ENCODE assay signal across 8 mouse cellular contexts in the genomic region with DNA sequence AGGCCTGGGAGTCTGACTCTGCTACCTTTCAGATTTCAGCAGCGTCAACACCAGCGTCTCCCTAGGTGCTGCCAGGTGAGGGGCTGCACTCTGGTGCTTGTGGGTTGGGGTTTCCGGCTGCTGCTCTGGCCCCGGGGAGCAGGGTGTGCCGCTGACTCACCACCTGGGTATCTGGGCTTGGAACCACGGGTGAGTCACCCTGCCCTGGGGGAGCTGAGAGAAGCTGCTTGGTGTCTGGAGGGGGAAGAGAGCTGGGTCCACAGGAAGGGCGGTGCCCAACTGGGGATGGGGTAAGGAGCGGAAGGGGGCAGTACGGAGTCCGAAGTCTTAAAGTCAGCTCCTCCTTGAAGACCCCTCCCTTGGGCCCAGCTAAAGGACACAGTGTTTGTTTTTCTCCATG. TPM values are rescaled to one million over a fixed set of nuclear protein-coding genes. Genes with fewer than 3 reads are reported as not detected.
A peak's percentile ranks its signal among the peaks of the same experiment; 100 is the strongest.
DNase-seq lines count a peak whose midpoint lies in the region.

No protein-coding gene starts in this region.

- peak; percentile 57 for DNase-seq in right cerebral cortex, adult 18-20 months
- no peak for DNase-seq in right cerebral cortex, adult 2 months (ENCODE audit: low spot score in 2 of 2)
- DNase-seq in gastrocnemius, adult 18-20 months (ENCODE audit: low spot score): peak; percentile 87
- peak; percentile 17 for DNase-seq in kidney, adult 18-20 months
- peak; percentile 87 for DNase-seq in lung, postnatal 36 days
- DNase-seq in testis, postnatal 14 days (ENCODE audit: low spot score): peak; percentile 64
- DNase-seq in layer of hippocampus, adult 18-20 months (ENCODE audit: low spot score in 2 of 2): no peak
- DNase-seq in left cerebral cortex, postnatal 14 days (ENCODE audit: low spot score in 2 of 2): no peak

- intact Hi-C loops in left cerebral cortex, postnatal 14 days (cut with DNase I): loop anchor here (2.0 kb wide), 2 partner anchors 26 to 66 kb away; a partner anchor contains a TSS

RNA-seq across cellular contexts. Expression of a gene that starts 3.1 kb away (rescaled TPM):
- total RNA-seq in gastrocnemius, adult 18-20 months (2021): not detected
- not detected for total RNA-seq in layer of hippocampus, adult 18-20 months (2021)
- total RNA-seq in left cerebral cortex, postnatal 14 days (2021): not detected

RNA-seq across cellular contexts. Expression of a gene that starts 14.8 kb away (rescaled TPM):
- not detected for total RNA-seq in gastrocnemius, adult 18-20 months (2021)
- total RNA-seq in layer of hippocampus, adult 18-20 months (2021): 1 to 10 TPM in 1 of 2 experiments, not detected in 1; 1.4 TPM
- total RNA-seq in left cerebral cortex, postnatal 14 days (2021): not detected

RNA-seq across cellular contexts. Expression of a gene that starts 16.7 kb away (rescaled TPM):
- total RNA-seq in gastrocnemius, adult 18-20 months (2021): 10 to 100 TPM; 10.1 to 17.7 TPM
- 1 to 10 TPM; 2.9 to 5.3 TPM for total RNA-seq in layer of hippocampus, adult 18-20 months (2021)
- total RNA-seq in left cerebral cortex, postnatal 14 days (2021): 1 to 10 TPM; 6.8 to 7.0 TPM

RNA-seq across cellular contexts. Expression of a gene that starts 21.4 kb away (rescaled TPM):
- total RNA-seq in gastrocnemius, adult 18-20 months (2021): 1 to 10 TPM in 1 of 2 experiments, not detected in 1; 2.5 TPM
- total RNA-seq in layer of hippocampus, adult 18-20 months (2021): 1 to 10 TPM in 1 of 2 experiments, not detected in 1; 1.5 TPM
- not detected for total RNA-seq in left cerebral cortex, postnatal 14 days (2021)

RNA-seq across cellular contexts. Expression of a gene that starts 25.8 kb away (rescaled TPM):
- 100 to 1,000 TPM in 1 of 2 experiments, 10 to 100 TPM in 1; 63.5 to 106 TPM for total RNA-seq in gastrocnemius, adult 18-20 months (2021)
- 10 to 100 TPM; 23.5 to 24.6 TPM for total RNA-seq in layer of hippocampus, adult 18-20 months (2021)
- total RNA-seq in left cerebral cortex, postnatal 14 days (2021): 10 to 100 TPM; 30.8 to 35.1 TPM

Comparison
In these comparisons a context has a peak if more than half of its experiments do, and no peak if none do; other contexts are left out.
1. DNase-seq: peak in right cerebral cortex, adult 18-20 months (single experiment), gastrocnemius, adult 18-20 months (single experiment), kidney, adult 18-20 months (single experiment), lung, postnatal 36 days (single experiment) and testis, postnatal 14 days (single experiment); none in right cerebral cortex, adult 2 months (0 of 2), layer of hippocampus, adult 18-20 months (0 of 2) and left cerebral cortex, postnatal 14 days (0 of 2).